Mouse (Mus musculus) brain, embryonic 14.5 days (tissue): ENCODE data around the gene Smchd1.

Experiments used
- CTCF ChIP-seq: fragments of 200-500 bp; IDR thresholded peaks from 2 replicates; pipeline ENCODE4 v1.5.1; 2012; ENCODE audit warnings: inconsistent platforms, mild to moderate bottlenecking, moderate library complexity, borderline replicate concordance; ENCODE audit not compliant: insufficient read depth, insufficient read length; ENCODE audit errors: extremely low read depth
- POLR2A ChIP-seq: fragments of 200-500 bp; IDR thresholded peaks from 2 replicates; pipeline ENCODE4 v1.6.1; 2012; ENCODE audit warnings: mild to moderate bottlenecking, inconsistent platforms, borderline replicate concordance; ENCODE audit not compliant: poor library complexity, insufficient read depth, insufficient read length, severe bottlenecking; ENCODE audit errors: extremely low read depth

- TF ChIP-seq CTCF (no peak), POLR2A (no peak)
Observed at GRCm38 (mm10) chr17:71444126-71444525, 31.0 kb downstream of the Smchd1 start.
